8 mouse cellular contexts compared by ENCODE assay signal in the genomic region with DNA sequence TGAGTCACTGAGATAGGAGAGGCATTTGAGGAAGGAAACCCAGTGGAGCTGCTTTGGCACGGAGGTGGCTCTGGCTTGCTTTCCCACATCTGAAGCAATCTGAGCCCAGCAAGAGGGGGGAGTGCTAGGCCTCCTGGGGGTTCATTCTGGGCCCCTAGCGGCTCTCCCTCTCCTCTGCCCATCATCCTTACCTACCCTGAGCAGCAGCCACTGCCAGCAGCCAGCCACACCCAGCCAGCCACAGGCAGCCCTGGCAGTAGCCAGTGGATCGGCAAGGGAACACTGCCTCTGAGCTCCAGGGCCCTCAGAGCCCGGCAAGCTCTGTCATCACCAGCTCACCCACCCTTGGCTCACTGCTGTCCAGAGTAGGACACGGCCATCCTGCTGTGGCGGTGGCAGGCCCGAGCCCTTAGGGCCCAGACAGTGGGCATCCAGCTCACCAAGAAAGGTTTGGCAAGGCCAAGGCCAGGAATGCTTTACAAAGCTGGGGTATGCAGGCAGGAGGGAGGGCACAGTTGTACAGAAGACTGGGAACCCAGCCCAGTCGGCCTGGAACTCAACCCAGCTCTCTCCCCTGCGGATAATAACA. TPM values are rescaled to one million over a fixed set of nuclear protein-coding genes. Genes with fewer than 3 reads are reported as not detected.
DNase-seq lines count a peak whose midpoint lies in the region; ATAC-seq lines count a peak whose summit lies in the region.

No protein-coding gene starts in this region.

- H3K4me3 ChIP-seq in heart, embryonic 16.5 days (ENCODE audit: low read length), result no peak overlapping the region
- H3K4me3 ChIP-seq in stomach, embryonic 16.5 days (replicated peaks; ENCODE audit: low read length), result no peak overlapping the region

- H3K9me3 ChIP-seq in heart, embryonic 16.5 days (replicated peaks; ENCODE audit: control insufficient read depth, low read length), result no peaks in the 10 kb centered on the region
- no peaks in the 10 kb centered on the region for H3K9me3 ChIP-seq in stomach, embryonic 16.5 days (replicated peaks; ENCODE audit: control insufficient read depth, low read length)

- H3K27ac ChIP-seq in heart, embryonic 16.5 days (ENCODE audit: low read length), result peak overlapping the region; percentile 54
- H3K27ac ChIP-seq in stomach, embryonic 16.5 days (ENCODE audit: low read length), result peak overlapping the region; percentile 48; the same call in 1 of the 2 replicates

- WGBS in heart, embryonic 16.5 days, result 43% methylated on average over 9 of the region's 9 CpGs
- WGBS in stomach, embryonic 16.5 days, result 62% methylated on average over 9 of the region's 9 CpGs

- H3K4me2 ChIP-seq in heart, embryonic 16.5 days (ENCODE audit: low read depth, low read length), result no peak overlapping the region
- no peak overlapping the region for H3K4me2 ChIP-seq in stomach, embryonic 16.5 days (ENCODE audit: low read depth, low read length)

- peak; percentile 97 for DNase-seq in heart, adult 11 months
- no peak for DNase-seq in heart, adult 8-10 months (ENCODE audit: low spot score)
- DNase-seq in thymus, postnatal 25 days, result peak; percentile 38
- no peak for DNase-seq in thymus, adult 18-20 months
- DNase-seq in frontal cortex, adult 2 months (ENCODE audit: extremely low spot score in 1 of 2, low spot score in 1 of 2), result no peak
- DNase-seq in spleen, postnatal 4 days (ENCODE audit: low spot score in 2 of 2), result no peak

- peaks cover 43% of the 10 kb centered on the region for H3K4me1 ChIP-seq in heart, embryonic 16.5 days (ENCODE audit: control insufficient read depth, insufficient read depth, low read length)
- H3K4me1 ChIP-seq in stomach, embryonic 16.5 days (ENCODE audit: control insufficient read depth, insufficient read depth, low read length), result peaks cover 25% of the 10 kb centered on the region

- H3K9ac ChIP-seq in heart, embryonic 16.5 days (ENCODE audit: low read length), result no peak overlapping the region; the same call in 1 of the 2 replicates
- peak overlapping the region; percentile 56; the same call in 1 of the 2 replicates for H3K9ac ChIP-seq in stomach, embryonic 16.5 days (ENCODE audit: low read length)

- ATAC-seq in heart, embryonic 16.5 days (replicated peaks; ENCODE audit: extremely low read depth, insufficient read depth, low FRiP score), result peak; percentile 20
- ATAC-seq in stomach, embryonic 16.5 days (ENCODE audit: insufficient read depth, low FRiP score), result no peak

- no peaks in the 10 kb centered on the region for H3K27me3 ChIP-seq in heart, embryonic 16.5 days (ENCODE audit: control insufficient read depth, insufficient read depth, low read length)
- H3K27me3 ChIP-seq in stomach, embryonic 16.5 days (ENCODE audit: control insufficient read depth, insufficient read depth, low read length), result no peaks in the 10 kb centered on the region

- no peaks in the 10 kb centered on the region for H3K36me3 ChIP-seq in heart, embryonic 16.5 days (ENCODE audit: control insufficient read depth, insufficient read depth)
- no peaks in the 10 kb centered on the region for H3K36me3 ChIP-seq in stomach, embryonic 16.5 days (ENCODE audit: control insufficient read depth, insufficient read depth, low read length)

RNA-seq across cellular contexts. Expression of gene Osgin1, which starts 11.7 kb away (rescaled TPM):
- total RNA-seq in heart, adult 8-10 months (2022), result 1 to 10 TPM; 3.4 to 7.6 (median 5.8) TPM
- polyA plus RNA-seq in heart, embryonic 16.5 days (2015; fragmentation: Nextera tagmentation; extraction: Ambion mirVana), result 0.74 and 0.85 TPM in 2 replicates
- 10.2 and 11.0 TPM in 2 replicates for polyA plus RNA-seq in stomach, embryonic 16.5 days (2015; fragmentation: Nextera tagmentation; extraction: Ambion mirVana)
- 1.7 and 1.8 TPM in 2 replicates for polyA plus RNA-seq in frontal cortex, adult 2 months (2012; rRNA removed)

RNA-seq across cellular contexts. Expression of gene Necab2, which starts 24.3 kb away (rescaled TPM):
- not detected for total RNA-seq in heart, adult 8-10 months (2022)
- 0.12 and 0.21 TPM in 2 replicates for polyA plus RNA-seq in heart, embryonic 16.5 days (2015; fragmentation: Nextera tagmentation; extraction: Ambion mirVana)
- polyA plus RNA-seq in stomach, embryonic 16.5 days (2015; fragmentation: Nextera tagmentation; extraction: Ambion mirVana), result 0.74 and 1.5 TPM in 2 replicates
- 62.7 and 68.0 TPM in 2 replicates for polyA plus RNA-seq in frontal cortex, adult 2 months (2012; rRNA removed)

RNA-seq across cellular contexts. Expression of gene Mlycd, which starts 27.5 kb away (rescaled TPM):
- 100 to 1,000 TPM; 102 to 129 (median 123) TPM for total RNA-seq in heart, adult 8-10 months (2022)
- 21.4 and 25.5 TPM in 2 replicates for polyA plus RNA-seq in heart, embryonic 16.5 days (2015; fragmentation: Nextera tagmentation; extraction: Ambion mirVana)
- 12.5 and 13.5 TPM in 2 replicates for polyA plus RNA-seq in stomach, embryonic 16.5 days (2015; fragmentation: Nextera tagmentation; extraction: Ambion mirVana)
- 23.0 and 24.4 TPM in 2 replicates for polyA plus RNA-seq in frontal cortex, adult 2 months (2012; rRNA removed)

Comparison
In these comparisons a context has a peak if more than half of its experiments do, and no peak if none do; other contexts are left out.
1. DNase-seq: peak in heart, adult 11 months (single experiment) and thymus, postnatal 25 days (single experiment); none in heart, adult 8-10 months (single experiment), thymus, adult 18-20 months (0 of 2), frontal cortex, adult 2 months (0 of 2) and spleen, postnatal 4 days (0 of 2).
2. RNA of gene Necab2, which starts 24.3 kb away (polyA plus RNA-seq): 62.7 to 68.0 TPM in frontal cortex, adult 2 months; 0.74 to 1.5 TPM in stomach, embryonic 16.5 days and 0.12 to 0.21 TPM in heart, embryonic 16.5 days; every median in the first group is over 10 times any median in the second.